Mouse (Mus musculus): ENCODE measurements around the gene B830017H08Rik. TPM values are rescaled to one million over a fixed set of nuclear protein-coding genes. Genes with fewer than 3 reads are reported as not detected.

Gene B830017H08Rik
- polyA plus RNA-seq, 1 experiment, result 6.2 TPM

DNA sequence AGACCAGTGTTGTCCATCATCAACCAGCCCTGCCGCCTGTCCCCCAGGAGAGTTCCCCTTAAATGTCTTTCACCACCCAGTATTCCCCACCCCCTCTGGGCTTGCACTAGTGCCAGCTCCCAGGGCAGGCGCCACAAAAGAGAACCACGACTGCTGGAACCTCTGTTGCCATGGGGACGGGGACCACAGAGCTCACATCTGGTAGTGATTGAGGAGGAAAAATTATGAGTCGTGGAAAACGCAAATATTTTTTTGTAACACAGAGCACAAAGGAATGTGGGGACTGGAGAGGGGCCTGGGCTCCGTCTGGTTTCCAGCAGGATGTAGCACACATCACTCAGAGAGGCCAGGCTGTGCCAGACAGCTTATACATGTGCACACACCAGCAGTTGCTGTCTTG lies 23.2 kb upstream of the B830017H08Rik start:
- DNase-seq, result no peak
- Histone ChIP-seq H3K4me1 (ENCODE audit: control insufficient read depth, insufficient read depth, low read length) (no peaks in the 10 kb centered on the region; the same call in 1 of the 2 replicates), H3K4me3 (ENCODE audit: insufficient read depth, low read depth, low read length) (no peak overlapping the region), H3K27ac (ENCODE audit: insufficient read depth, low read depth, low read length) (no peak overlapping the region), H3K36me3 (ENCODE audit: control insufficient read depth, insufficient read depth, low read length) (no peaks in the 10 kb centered on the region), H3K27me3 (replicated peaks; ENCODE audit: control insufficient read depth, insufficient read depth, low read length) (0 out of 2 replicates have a peak, but pooled peaks cover 3% of the 10 kb centered on the region)
- TF ChIP-seq POLR2A (IDR thresholded peaks at IDR 0.05; ENCODE audit: low read depth, low read length) (no peak), CTCF (conservative IDR thresholded peaks at IDR 0.05; ENCODE audit: insufficient read depth, insufficient read length, low read depth, low read length) (no peak)
- WGBS, result 59% methylated on average over 7 of the region's 7 CpGs

- DNase-seq, result peak; percentile 67
- no peaks in the 10 kb centered on the region for H3K27me3 ChIP-seq (replicated peaks; ENCODE audit: control insufficient read depth, insufficient read depth, low read length)
- no peak for TF ChIP-seq POLR2A (IDR thresholded peaks at IDR 0.05; ENCODE audit: low read depth, low read length)
- 0 out of 2 replicates have a peak, but pooled peaks have one; percentile 18 for TF ChIP-seq CTCF (conservative IDR thresholded peaks at IDR 0.05; ENCODE audit: insufficient read depth, insufficient read length, low read depth, low read length)
- no peaks in the 10 kb centered on the region for H3K4me1 ChIP-seq (ENCODE audit: control insufficient read depth, insufficient read depth, low read length)
- WGBS, result 3% methylated on average over 5 of the region's 5 CpGs
- H3K36me3 ChIP-seq (ENCODE audit: control insufficient read depth, insufficient read depth, low read length), result no peaks in the 10 kb centered on the region
- H3K27ac ChIP-seq (ENCODE audit: insufficient read depth, low read depth, low read length), result no peak overlapping the region
- H3K4me3 ChIP-seq (ENCODE audit: insufficient read depth, low read depth, low read length), result no peak overlapping the region
These were observed 20.8 kb upstream of the B830017H08Rik start for GRCm38 (mm10) chr16:17812120-17812519.

- no peaks in the 10 kb centered on the region for H3K36me3 ChIP-seq (ENCODE audit: control insufficient read depth, insufficient read depth, low read length)
- no peak for DNase-seq
- 53% methylated on average over 4 of the region's 4 CpGs for WGBS
- no peaks in the 10 kb centered on the region for H3K27me3 ChIP-seq (replicated peaks; ENCODE audit: control insufficient read depth, insufficient read depth, low read length)
- H3K4me3 ChIP-seq (ENCODE audit: insufficient read depth, low read depth, low read length), result no peak overlapping the region
- H3K27ac ChIP-seq (ENCODE audit: insufficient read depth, low read depth, low read length), result no peak overlapping the region
- no peaks in the 10 kb centered on the region for H3K4me1 ChIP-seq (ENCODE audit: control insufficient read depth, insufficient read depth, low read length)
- TF ChIP-seq CTCF (conservative IDR thresholded peaks at IDR 0.05; ENCODE audit: insufficient read depth, insufficient read length, low read depth, low read length) (no peak), POLR2A (IDR thresholded peaks at IDR 0.05; ENCODE audit: low read depth, low read length) (no peak)
These were observed 19.7 kb upstream of the B830017H08Rik start for GRCm38 (mm10) chr16:17813173-17813572.

- 5% methylated on average over 63 of the region's 63 CpGs for WGBS
- peak overlapping the region; percentile 41; the same call in 1 of the 2 replicates for H3K4me3 ChIP-seq (ENCODE audit: insufficient read depth, low read depth, low read length)
- no peaks in the 10 kb centered on the region for H3K4me1 ChIP-seq (ENCODE audit: control insufficient read depth, insufficient read depth, low read length)
- no peaks in the 10 kb centered on the region for H3K27me3 ChIP-seq (replicated peaks; ENCODE audit: control insufficient read depth, insufficient read depth, low read length)
- no peak overlapping the region for H3K27ac ChIP-seq (ENCODE audit: insufficient read depth, low read depth, low read length)
- DNase-seq, result peak; percentile 79
- H3K36me3 ChIP-seq (ENCODE audit: control insufficient read depth, insufficient read depth, low read length), result no peaks in the 10 kb centered on the region
- TF ChIP-seq CTCF (conservative IDR thresholded peaks at IDR 0.05; ENCODE audit: insufficient read depth, insufficient read length, low read depth, low read length) (peak; percentile 81), POLR2A (IDR thresholded peaks at IDR 0.05; ENCODE audit: low read depth, low read length) (no peak)
These were observed 17.2 kb upstream of the B830017H08Rik start for GRCm38 (mm10) chr16:17815411-17816402.

DNA sequence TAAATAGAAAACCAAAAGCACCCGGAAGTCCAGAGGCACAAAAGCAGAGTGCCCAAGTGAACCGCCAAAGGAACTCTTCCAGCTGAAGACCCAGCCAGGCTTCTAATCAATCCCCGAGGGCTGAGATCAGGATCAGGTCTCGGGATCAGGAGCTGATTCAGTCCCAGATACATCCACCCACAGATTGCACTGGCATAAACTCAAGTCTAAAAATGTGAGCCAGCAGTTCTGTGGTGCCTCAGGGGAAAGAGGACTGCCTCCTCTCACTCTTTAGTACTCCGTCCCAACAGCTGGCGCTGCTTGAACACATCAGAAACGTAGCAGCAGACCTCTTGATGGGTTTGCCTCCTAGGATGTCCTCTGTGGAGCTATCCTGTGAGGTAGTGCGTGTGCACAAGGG lies 16.4 kb upstream of the B830017H08Rik start:
- H3K27me3 ChIP-seq (replicated peaks; ENCODE audit: control insufficient read depth, insufficient read depth, low read length), result no peaks in the 10 kb centered on the region
- TF ChIP-seq CTCF (conservative IDR thresholded peaks at IDR 0.05; ENCODE audit: insufficient read depth, insufficient read length, low read depth, low read length), result no peak
- no peak for TF ChIP-seq POLR2A (IDR thresholded peaks at IDR 0.05; ENCODE audit: low read depth, low read length)
- no peak for DNase-seq
- WGBS, result 89% methylated on average over 8 of the region's 8 CpGs
- no peaks in the 10 kb centered on the region for H3K4me1 ChIP-seq (ENCODE audit: control insufficient read depth, insufficient read depth, low read length)
- H3K27ac ChIP-seq (ENCODE audit: insufficient read depth, low read depth, low read length), result no peak overlapping the region
- H3K4me3 ChIP-seq (ENCODE audit: insufficient read depth, low read depth, low read length), result no peak overlapping the region
- no peaks in the 10 kb centered on the region for H3K36me3 ChIP-seq (ENCODE audit: control insufficient read depth, insufficient read depth, low read length)

- H3K27me3 ChIP-seq (replicated peaks; ENCODE audit: control insufficient read depth, insufficient read depth, low read length), result no peaks in the 10 kb centered on the region
- H3K36me3 ChIP-seq (ENCODE audit: control insufficient read depth, insufficient read depth, low read length), result no peaks in the 10 kb centered on the region
- no peak overlapping the region for H3K27ac ChIP-seq (ENCODE audit: insufficient read depth, low read depth, low read length)
- no peak overlapping the region for H3K4me3 ChIP-seq (ENCODE audit: insufficient read depth, low read depth, low read length)
- TF ChIP-seq POLR2A (IDR thresholded peaks at IDR 0.05; ENCODE audit: low read depth, low read length) (no peak), CTCF (conservative IDR thresholded peaks at IDR 0.05; ENCODE audit: insufficient read depth, insufficient read length, low read depth, low read length) (no peak)
- 0 out of 2 replicates have a peak, but pooled peaks cover 4% of the 10 kb centered on the region for H3K4me1 ChIP-seq (ENCODE audit: control insufficient read depth, insufficient read depth, low read length)
- 60% methylated on average over 2 of the region's 2 CpGs for WGBS
- DNase-seq, result no peak
These were observed 6.4 kb upstream of the B830017H08Rik start for GRCm38 (mm10) chr16:17826500-17826899.

DNA sequence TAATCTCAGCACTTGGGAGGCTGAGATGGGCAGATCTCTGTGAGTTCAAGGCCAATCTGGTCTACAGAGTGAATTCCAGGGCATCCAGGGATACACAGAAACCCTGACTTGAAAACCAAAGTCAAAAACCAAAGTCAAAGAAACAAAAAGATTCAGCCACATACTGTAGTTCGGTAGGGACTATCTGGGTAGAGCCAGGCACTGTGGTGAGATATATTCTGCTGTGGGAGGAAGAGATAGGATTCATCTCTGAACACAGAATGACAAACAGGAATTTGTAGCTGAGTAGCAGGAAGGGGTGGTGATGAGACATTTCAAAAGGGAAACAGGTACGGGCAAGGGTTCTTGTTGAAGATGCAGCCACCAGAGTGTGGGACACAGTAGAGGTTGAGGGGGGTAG lies 4.7 kb upstream of the B830017H08Rik start:
- no peaks in the 10 kb centered on the region for H3K36me3 ChIP-seq (ENCODE audit: control insufficient read depth, insufficient read depth, low read length)
- no peak overlapping the region for H3K4me3 ChIP-seq (ENCODE audit: insufficient read depth, low read depth, low read length)
- H3K4me1 ChIP-seq (ENCODE audit: control insufficient read depth, insufficient read depth, low read length), result 0 out of 2 replicates have a peak, but pooled peaks cover 4% of the 10 kb centered on the region
- WGBS, result 90% methylated on average over 2 of the region's 2 CpGs
- DNase-seq, result no peak
- no peak for TF ChIP-seq POLR2A (IDR thresholded peaks at IDR 0.05; ENCODE audit: low read depth, low read length)
- TF ChIP-seq CTCF (conservative IDR thresholded peaks at IDR 0.05; ENCODE audit: insufficient read depth, insufficient read length, low read depth, low read length), result no peak
- no peak overlapping the region; the same call in 1 of the 2 replicates for H3K27ac ChIP-seq (ENCODE audit: insufficient read depth, low read depth, low read length)
- no peaks in the 10 kb centered on the region for H3K27me3 ChIP-seq (replicated peaks; ENCODE audit: control insufficient read depth, insufficient read depth, low read length)

All from kidney, adult 2 months (tissue).